ENCODE assay signal across 11 mouse cellular contexts in genomic region chr5:74388849-74389248, GRCm38 (mm10).
A peak's percentile ranks its signal among the peaks of the same experiment; 100 is the strongest.
DNase-seq lines count a peak whose midpoint lies in the region; ATAC-seq lines count a peak whose summit lies in the region.
"Had no signal": no experiment of that assay in that cellular context is flagged by ENCODE, and none has a peak within 500 bp of the region (broad histone marks: within the 10 kb centered on the region; RNA-seq: fewer than 3 reads in every experiment).

No protein-coding gene starts in this region.

- H3K9me3 ChIP-seq in forebrain, embryonic 14.5 days (replicated peaks; ENCODE audit: control insufficient read depth, low read length), result no peaks in the 10 kb centered on the region
- no peaks in the 10 kb centered on the region for H3K9me3 ChIP-seq in forebrain, embryonic 10.5 days
- no peaks in the 10 kb centered on the region for H3K9me3 ChIP-seq in lung, embryonic 15.5 days
- no peaks in the 10 kb centered on the region for H3K9me3 ChIP-seq in embryonic facial prominence, embryonic 10.5 days

- H3K27me3 ChIP-seq in forebrain, embryonic 14.5 days (replicated peaks; ENCODE audit: control insufficient read depth, insufficient read depth, low read length), result no peaks in the 10 kb centered on the region
- H3K27me3 ChIP-seq in forebrain, embryonic 10.5 days (ENCODE audit: poor library complexity, severe bottlenecking), result no peaks in the 10 kb centered on the region
- H3K27me3 ChIP-seq in lung, embryonic 15.5 days, result no peaks in the 10 kb centered on the region
- no peaks in the 10 kb centered on the region for H3K27me3 ChIP-seq in embryonic facial prominence, embryonic 10.5 days (replicated peaks; ENCODE audit: low read depth, poor library complexity, severe bottlenecking)

- peak; percentile 81 for ATAC-seq in forebrain, embryonic 14.5 days
- no peak for ATAC-seq in lung, embryonic 15.5 days (ENCODE audit: borderline replicate concordance, extremely low read depth, low FRiP score, low TSS enrichment)
- ATAC-seq in megakaryocyte-erythroid progenitor cell, adult 5-6 weeks (replicated peaks; ENCODE audit: low FRiP score, low TSS enrichment, poor library complexity, severe bottlenecking), result no peak
- ATAC-seq: CD4-positive, CD25-positive, alpha-beta regulatory T cell, adult 4 months had no signal

- H3K36me3 ChIP-seq in forebrain, embryonic 14.5 days (ENCODE audit: control insufficient read depth, insufficient read depth, low read length), result no peaks in the 10 kb centered on the region
- H3K36me3 ChIP-seq in forebrain, embryonic 10.5 days (replicated peaks), result no peaks in the 10 kb centered on the region
- H3K36me3 ChIP-seq in lung, embryonic 15.5 days, result no peaks in the 10 kb centered on the region
- H3K36me3 ChIP-seq in embryonic facial prominence, embryonic 10.5 days (replicated peaks), result no peaks in the 10 kb centered on the region

- H3K4me1 ChIP-seq in forebrain, embryonic 14.5 days (ENCODE audit: control insufficient read depth, insufficient read depth, low read length), result peaks cover 15% of the 10 kb centered on the region
- peaks cover 7% of the 10 kb centered on the region; the same call in 1 of the 2 replicates for H3K4me1 ChIP-seq in forebrain, embryonic 10.5 days
- H3K4me1 ChIP-seq in lung, embryonic 15.5 days, result peaks cover 14% of the 10 kb centered on the region
- peaks cover 40% of the 10 kb centered on the region for H3K4me1 ChIP-seq in embryonic facial prominence, embryonic 10.5 days

- no peak overlapping the region for H3K27ac ChIP-seq in forebrain, embryonic 14.5 days (ENCODE audit: low read depth, low read length)
- no peak overlapping the region for H3K27ac ChIP-seq in forebrain, embryonic 10.5 days
- 0 out of 2 replicates have a peak overlapping the region, but pooled peaks have one; percentile 3 for H3K27ac ChIP-seq in lung, embryonic 15.5 days
- peak overlapping the region; percentile 21; the same call in 1 of the 2 replicates for H3K27ac ChIP-seq in embryonic facial prominence, embryonic 10.5 days (replicated peaks)

- WGBS in forebrain, embryonic 14.5 days, result 29% methylated on average over 2 of the region's 2 CpGs
- 82% methylated on average over 2 of the region's 2 CpGs for WGBS in forebrain, embryonic 10.5 days
- 51% methylated on average over 2 of the region's 2 CpGs for WGBS in lung, embryonic 15.5 days
- 74% methylated on average over 2 of the region's 2 CpGs for WGBS in embryonic facial prominence, embryonic 10.5 days

- intact Hi-C loops in heart, postnatal 14 days (cut with DNase I), result no loop called here

- H3K4me3 ChIP-seq in forebrain, embryonic 14.5 days (ENCODE audit: low read depth, low read length), result no peak overlapping the region
- no peak overlapping the region for H3K4me3 ChIP-seq in forebrain, embryonic 10.5 days
- H3K4me3 ChIP-seq in lung, embryonic 15.5 days, result no peak overlapping the region
- H3K4me3 ChIP-seq in embryonic facial prominence, embryonic 10.5 days, result no peak overlapping the region

- H3K4me2 ChIP-seq in forebrain, embryonic 14.5 days (ENCODE audit: low read length), result no peak overlapping the region
- H3K4me2 ChIP-seq in lung, embryonic 15.5 days, result no peak overlapping the region

- DNase-seq in forebrain, embryonic 14.5 days (ENCODE audit: low spot score), result peak; percentile 89
- no peak for DNase-seq in forebrain, embryonic 10.5 days (ENCODE audit: extremely low spot score, low spot score)
- DNase-seq in lung, postnatal 4 days, result no peak
- DNase-seq in embryonic facial prominence, embryonic 10.5 days (ENCODE audit: low spot score), result no peak
- DNase-seq in heart, postnatal 14 days, result peak; percentile 34 to 63
- DNase-seq in spleen, postnatal 36 days (ENCODE audit: low spot score in 2 of 2), result no peak
- DNase-seq: gastrocnemius, postnatal 10 days; lung, adult 18-20 months had no signal

- H3K9ac ChIP-seq in forebrain, embryonic 14.5 days (ENCODE audit: low read length), result no peak overlapping the region
- no peak overlapping the region for H3K9ac ChIP-seq in lung, embryonic 15.5 days

Comparison
In these comparisons a context has a peak if more than half of its experiments do, and no peak if none do; other contexts are left out.
1. DNase-seq: peak in forebrain, embryonic 14.5 days (single experiment) and heart, postnatal 14 days (2 of 2); none in forebrain, embryonic 10.5 days (single experiment), lung, postnatal 4 days (0 of 2), embryonic facial prominence, embryonic 10.5 days (single experiment) and spleen, postnatal 36 days (0 of 2).
2. H3K27ac ChIP-seq: peak in lung, embryonic 15.5 days (single experiment) and embryonic facial prominence, embryonic 10.5 days (single experiment); none in forebrain, embryonic 14.5 days (single experiment) and forebrain, embryonic 10.5 days (single experiment).